Mouse (Mus musculus) ES-Bruce4 (cell line): ENCODE results near the gene Tmem159.

Experiments
- CTCF ChIP-seq: IDR thresholded peaks from one replicate; pipeline ENCODE4 v1.8.1; 2011; ENCODE audit warnings: low read depth, low read length
- EP300 ChIP-seq: IDR thresholded peaks from 2 replicates; pipeline ENCODE4 v1.6.1; 2011; ENCODE audit warnings: low read depth, low read length; ENCODE audit not compliant: insufficient read depth
- POLR2A ChIP-seq: IDR thresholded peaks from one replicate; pipeline ENCODE4 v1.8.1; 2011; ENCODE audit warnings: low read length; ENCODE audit not compliant: insufficient read depth

- TF ChIP-seq POLR2A = no peak
- no peak for TF ChIP-seq EP300
- TF ChIP-seq CTCF = no peak
These were observed 48.1 kb downstream of the Tmem159 start for GRCm38 (mm10) chr7:120150257-120150656.
